Mouse (Mus musculus) C2C12 (cell line): ENCODE measurements at regions not wholly inside any gene's neighbourhood (a gene's known extent, or its start where the extent isn't known, plus 50 kb on each side); places are given as distances from the start of the nearest gene placed in this dataset.

Experiments
- H3K27me3 ChIP-seq: one replicate; pipeline ENCODE4 v1.6.1; 2011; ENCODE audit not compliant: control insufficient read depth, insufficient read depth, insufficient read length
- H3K36me3 ChIP-seq: one replicate; pipeline ENCODE4 v1.6.1; 2011; ENCODE audit not compliant: control insufficient read depth, insufficient read depth
- H3K4me3 ChIP-seq: one replicate; pipeline ENCODE4 v1.5.1; 2011; ENCODE audit warnings: mild to moderate bottlenecking, control low read depth; ENCODE audit not compliant: poor library complexity, insufficient read depth, severe bottlenecking
- H3K79me2 ChIP-seq: one replicate; pipeline ENCODE4 v1.6.1; 2011; ENCODE audit not compliant: control insufficient read depth, insufficient read depth
- H3K79me3 ChIP-seq: one replicate; pipeline ENCODE4 v1.6.1; 2011; ENCODE audit warnings: low read depth, control low read depth
- H3ac ChIP-seq: one replicate; pipeline ENCODE3; 2011; ENCODE audit warnings: low read depth; ENCODE audit not compliant: control insufficient read depth, insufficient read length
- CEBPB ChIP-seq: IDR thresholded peaks from one replicate; pipeline ENCODE4 v1.6.1; 2011; ENCODE audit warnings: low read depth, mild to moderate bottlenecking, control low read depth, moderate library complexity
- CTCF ChIP-seq: IDR thresholded peaks from one replicate; pipeline ENCODE4 v1.5.1; 2011; ENCODE audit not compliant: control insufficient read depth, insufficient read depth, insufficient read length
- FOSL1 ChIP-seq: IDR thresholded peaks from one replicate; pipeline ENCODE4 v1.8.0; 2011; ENCODE audit warnings: mild to moderate bottlenecking, low read length; ENCODE audit not compliant: poor library complexity, insufficient read depth, severe bottlenecking
- MAX ChIP-seq: IDR thresholded peaks from one replicate; pipeline ENCODE4 v1.6.1; 2011; ENCODE audit warnings: mild to moderate bottlenecking, control low read depth
- MYOD1 ChIP-seq: IDR thresholded peaks from one replicate; pipeline ENCODE4 v1.6.1; 2011; ENCODE audit warnings: low read depth; ENCODE audit not compliant: control insufficient read depth, insufficient read length
- MYOG ChIP-seq: IDR thresholded peaks from one replicate; pipeline ENCODE4 v1.6.1; 2011; ENCODE audit not compliant: control insufficient read depth, insufficient read length; ENCODE audit errors: extremely low read depth
- USF1 ChIP-seq: IDR thresholded peaks from one replicate; pipeline ENCODE4 v1.6.1; 2011; ENCODE audit warnings: low read depth, mild to moderate bottlenecking, control low read depth, moderate library complexity

- TF ChIP-seq CEBPB (no peak), USF1 (no peak), MYOG (no peak), MAX (no peak), MYOD1 (no peak), FOSL1 (no peak), CTCF (no peak)
Observed at GRCm38 (mm10) chr1:39047316-39047715, 61.9 kb downstream of the Pdcl3 start.

GRCm38 (mm10) chr1:39057304-39057703 is 71.9 kb downstream of the Pdcl3 start:
- Histone ChIP-seq H3ac (no peak overlapping the region), H3K27me3 (peaks cover 3% of the 10 kb centered on the region), H3K36me3 (no peaks in the 10 kb centered on the region), H3K4me3 (no peak overlapping the region), H3K79me2 (no peaks in the 10 kb centered on the region), H3K79me3 (no peaks in the 10 kb centered on the region)
- TF ChIP-seq USF1 (no peak), MYOD1 (no peak), CEBPB (no peak)

More at GRCm38 (mm10) chr1:39047316-39047715, 61.9 kb downstream of the Pdcl3 start:
- no peaks in the 10 kb centered on the region for H3K36me3 ChIP-seq
- no peaks in the 10 kb centered on the region for H3K79me2 ChIP-seq
- H3K27me3 ChIP-seq = no peaks in the 10 kb centered on the region
- H3K79me3 ChIP-seq = no peaks in the 10 kb centered on the region
- H3K4me3 ChIP-seq = no peak overlapping the region
- H3ac ChIP-seq = no peak overlapping the region

GRCm38 (mm10) chr1:39062509-39062908 is 77.1 kb downstream of the Pdcl3 start:
- Histone ChIP-seq H3K36me3 (no peaks in the 10 kb centered on the region), H3ac (no peak overlapping the region), H3K4me3 (no peak overlapping the region), H3K79me3 (no peaks in the 10 kb centered on the region), H3K27me3 (no peaks in the 10 kb centered on the region), H3K79me2 (no peaks in the 10 kb centered on the region)
- TF ChIP-seq CTCF (no peak), MYOG (no peak)

- Histone ChIP-seq H3K27me3 (no peaks in the 10 kb centered on the region), H3K79me3 (no peaks in the 10 kb centered on the region), H3K36me3 (no peaks in the 10 kb centered on the region), H3K4me3 (no peak overlapping the region), H3K79me2 (no peaks in the 10 kb centered on the region), H3ac (no peak overlapping the region)
- TF ChIP-seq FOSL1 (no peak), CTCF (no peak), MAX (no peak), MYOG (no peak), CEBPB (no peak), USF1 (no peak), MYOD1 (no peak)
Observed at GRCm38 (mm10) chr1:39063666-39064385, 78.4 kb downstream of the Pdcl3 start.

GRCm38 (mm10) chr1:39064781-39065180 is 79.4 kb downstream of the Pdcl3 start:
- no peak overlapping the region for H3ac ChIP-seq
- H3K36me3 ChIP-seq = no peaks in the 10 kb centered on the region
- H3K27me3 ChIP-seq = no peaks in the 10 kb centered on the region
- TF ChIP-seq USF1 = no peak
- no peak for TF ChIP-seq FOSL1
- TF ChIP-seq CEBPB = no peak
- TF ChIP-seq MAX = no peak
- TF ChIP-seq MYOG = no peak
- TF ChIP-seq MYOD1 = no peak
- TF ChIP-seq CTCF = no peak
- no peak overlapping the region for H3K4me3 ChIP-seq
- no peaks in the 10 kb centered on the region for H3K79me2 ChIP-seq
- no peaks in the 10 kb centered on the region for H3K79me3 ChIP-seq

- Histone ChIP-seq H3K4me3 (no peak overlapping the region), H3K36me3 (no peaks in the 10 kb centered on the region), H3K79me3 (no peaks in the 10 kb centered on the region), H3K79me2 (no peaks in the 10 kb centered on the region), H3ac (no peak overlapping the region), H3K27me3 (no peaks in the 10 kb centered on the region)
- TF ChIP-seq USF1 = no peak
- TF ChIP-seq MYOG = no peak
Observed at GRCm38 (mm10) chr1:39067901-39068300, 82.5 kb downstream of the Pdcl3 start.
